Mouse (Mus musculus): Measurements from ENCODE around the gene Lce3f.

The Lce3f gene
- long read RNA-seq, experiment 1, result 0 reads
- long read RNA-seq, experiment 2, result 0 reads

DNA sequence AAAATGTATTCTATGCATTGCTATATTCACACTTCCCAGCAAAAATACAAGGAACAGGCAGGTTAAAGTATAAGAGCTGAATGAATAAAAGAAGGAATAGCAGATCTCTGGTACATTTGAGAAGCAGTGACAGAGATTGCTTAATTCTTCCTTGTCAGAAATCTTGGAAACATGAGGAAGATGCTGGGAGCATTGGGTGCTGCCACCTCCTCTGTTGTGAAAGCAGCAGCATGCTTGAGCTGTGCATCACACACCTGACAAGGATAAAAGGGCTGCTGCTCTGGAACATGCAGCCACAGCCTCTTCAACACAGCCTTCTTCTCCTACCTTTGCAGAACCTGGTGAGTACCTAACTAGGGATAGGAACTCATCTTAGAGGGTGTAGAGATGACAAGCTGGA is at the start of gene Lce3f:
Gene Lce3f (plus strand): TSS at position 301 of the 400 bp plus-strand sequence.
- intact Hi-C loops (cut with DNase I), result no loop called here

GRCm38 (mm10) chr3:92944186-92944585 is 47.8 kb upstream of the Lce3f start, which contains the start of gene Lce3c:
Gene Lce3c, plus strand, starts transcription at chr3:92944486.
- intact Hi-C loops (cut with DNase I), result no loop called here

DNA sequence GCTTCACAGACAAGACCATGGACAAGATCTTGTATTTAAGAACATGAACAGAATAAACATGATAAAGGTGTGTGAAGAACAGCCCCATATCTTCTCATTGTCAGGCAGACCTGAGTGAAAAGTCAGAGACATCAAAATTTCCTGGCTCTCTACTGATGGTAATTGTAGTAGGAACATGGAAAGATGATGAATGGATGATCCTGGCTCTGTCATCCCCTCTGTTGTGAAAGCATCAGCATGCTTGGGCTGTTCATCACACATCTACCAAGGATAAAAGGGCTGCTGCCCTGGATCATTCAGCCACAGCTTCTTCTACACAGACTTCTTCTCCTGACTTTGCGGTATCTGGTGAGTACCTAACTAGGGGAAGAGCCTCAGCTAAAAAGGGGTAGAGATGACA is 34.9 kb upstream of the Lce3f start, which contains the start of gene Lce3d:
Gene Lce3d (plus strand): TSS at position 301 of the 400 bp plus-strand sequence.
- intact Hi-C loops (cut with DNase I), result no loop called here

DNA sequence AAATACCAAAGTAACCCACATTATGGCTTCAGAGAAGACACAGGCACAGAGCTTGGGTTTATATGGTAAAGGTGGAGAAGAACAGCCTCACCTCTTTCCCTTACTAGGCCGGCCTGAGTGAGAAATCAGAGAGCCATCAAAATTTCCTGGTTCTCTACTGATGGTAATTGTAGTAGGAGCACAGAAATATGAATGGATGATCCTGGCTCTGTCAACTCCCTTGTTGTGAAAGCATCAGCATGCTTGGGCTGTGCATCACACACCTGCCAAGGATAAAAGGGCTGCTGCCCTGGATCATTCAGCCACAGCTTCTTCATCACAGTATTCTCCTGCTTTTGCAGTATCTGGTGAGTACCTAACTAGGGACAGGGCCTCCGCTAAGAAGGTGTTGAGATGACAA is 25.3 kb upstream of the Lce3f start, which contains the start of gene Lce3e:
Gene Lce3e (plus strand): TSS at position 301 of the 400 bp plus-strand sequence.
- intact Hi-C loops (cut with DNase I), result no loop called here

- intact Hi-C loops (cut with DNase I), result no loop called here
Measured at GRCm38 (mm10) chr3:92978484-92978883, 13.5 kb upstream of the Lce3f start.

DNA sequence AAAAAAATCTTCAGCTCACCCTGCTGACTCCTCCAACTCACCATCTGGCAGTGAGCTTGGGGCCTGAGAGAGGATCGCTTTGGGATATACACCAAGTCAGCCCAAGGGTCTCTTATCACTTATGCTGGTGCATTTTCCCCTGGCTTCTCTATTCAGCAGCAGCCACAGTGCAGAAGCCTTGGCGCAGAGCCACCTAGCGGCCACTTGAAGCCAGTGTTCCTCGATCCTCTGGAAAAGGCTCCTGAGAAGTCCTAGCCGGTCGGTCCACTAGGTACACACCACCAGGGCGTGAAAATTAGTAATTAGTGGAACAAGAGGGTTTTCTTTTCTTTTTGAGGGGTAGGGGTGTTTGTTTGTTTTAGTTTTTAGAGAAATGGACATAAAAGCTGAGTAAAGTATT is 6.7 kb downstream of the Lce3f start:
- intact Hi-C loops (cut with DNase I), result no loop called here

DNA sequence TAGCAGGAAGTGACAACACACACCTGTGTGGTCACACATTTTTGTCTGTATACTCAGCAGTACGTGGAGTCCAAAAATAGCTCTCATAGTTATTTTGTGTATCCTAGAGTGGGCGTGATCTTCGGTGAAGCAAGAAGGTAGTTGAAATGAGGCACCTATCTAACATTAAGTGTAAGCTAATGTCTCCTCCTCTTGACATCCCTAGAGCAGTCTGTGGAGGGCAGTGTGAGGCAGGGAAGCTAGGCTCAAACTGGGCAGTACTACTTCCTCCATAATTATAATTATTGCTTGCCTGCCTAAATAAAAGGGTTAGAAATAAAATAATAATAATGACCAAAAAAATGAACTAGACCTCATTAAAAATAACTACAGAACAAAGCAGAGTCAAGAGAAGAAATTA is 8.6 kb downstream of the Lce3f start:
- intact Hi-C loops (cut with DNase I), result no loop called here

DNA sequence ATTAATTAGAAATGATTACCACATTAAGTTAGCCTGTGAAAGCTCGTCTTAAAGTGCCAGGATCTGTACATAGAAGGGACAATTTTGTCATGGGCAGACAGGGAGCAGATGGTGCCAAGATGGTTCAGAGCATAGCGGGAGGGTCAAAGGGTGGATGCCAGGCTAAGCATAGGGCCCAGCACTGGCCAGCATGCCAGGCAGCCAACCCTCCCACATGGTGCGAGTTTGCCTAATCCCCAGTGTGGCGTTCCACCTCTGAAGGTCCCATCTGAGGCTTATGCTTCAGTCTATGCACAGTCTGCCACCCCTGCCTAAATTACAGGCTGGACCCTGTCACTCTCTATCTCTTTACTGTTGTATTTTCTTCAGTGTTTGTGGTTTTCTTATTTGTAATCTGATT is 10.8 kb downstream of the Lce3f start:
- intact Hi-C loops (cut with DNase I), result no loop called here

GRCm38 (mm10) chr3:93014378-93014801 is 22.4 kb downstream of the Lce3f start:
- intact Hi-C loops (cut with DNase I), result no loop called here

- intact Hi-C loops (cut with DNase I), result no loop called here
Measured at GRCm38 (mm10) chr3:93014871-93015270, 22.8 kb downstream of the Lce3f start.

DNA sequence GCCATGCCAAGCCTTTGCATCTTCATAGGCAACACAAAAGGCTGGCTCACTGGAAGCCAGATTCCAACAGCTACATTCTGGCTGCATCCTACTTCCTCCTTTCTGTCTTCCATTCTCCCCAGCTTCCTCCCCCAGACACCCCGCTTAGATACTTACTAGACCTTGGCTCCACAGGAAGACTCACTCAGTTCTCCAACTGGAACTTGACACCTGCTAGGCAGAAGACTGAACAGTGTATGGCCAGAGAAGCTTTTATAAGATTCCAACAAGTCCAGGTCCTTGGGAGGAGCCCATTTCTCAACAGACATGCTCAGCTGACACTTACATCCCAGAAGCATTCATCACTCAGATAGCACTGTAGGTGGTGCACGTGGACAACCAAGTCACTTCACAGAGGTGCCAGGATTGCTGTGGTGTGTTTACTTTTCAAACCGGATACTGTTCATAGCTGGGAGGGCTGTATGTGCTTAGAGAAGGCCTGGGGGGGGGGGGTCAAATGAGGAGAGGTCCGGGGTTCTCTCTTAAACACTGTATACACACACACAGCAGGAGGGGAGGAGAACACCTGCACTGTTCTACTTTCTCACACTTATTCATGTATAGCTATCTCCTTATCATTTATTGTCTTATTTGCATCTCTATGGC is 23.6 kb downstream of the Lce3f start, which contains the start of gene Crct1:
Gene Crct1 (minus strand): TSS at position 228 of the 645 bp plus-strand sequence.
- intact Hi-C loops (cut with DNase I), result no loop called here

DNA sequence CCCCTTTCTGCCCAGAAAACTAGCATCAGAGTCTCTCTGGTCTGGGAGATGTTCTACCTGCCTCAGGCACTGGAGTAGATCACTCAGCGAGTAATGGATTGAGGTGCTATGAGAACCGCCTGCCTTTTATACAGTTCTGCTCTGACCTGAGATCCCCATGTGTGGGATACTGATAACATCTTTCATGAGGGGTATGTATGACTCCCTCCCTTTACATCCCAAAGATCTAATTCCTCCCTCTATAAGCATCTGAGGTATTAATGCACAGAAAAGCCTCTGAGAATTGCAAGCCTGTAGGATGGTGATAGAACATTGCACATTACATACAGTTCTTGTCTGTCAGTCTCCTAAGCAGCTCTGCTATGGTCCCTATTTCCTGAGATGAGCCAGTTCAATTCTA is 26.9 kb downstream of the Lce3f start, which contains the start of gene Lce1m:
Gene Lce1m (minus strand): TSS at position 101 of the 400 bp plus-strand sequence.
- intact Hi-C loops (cut with DNase I), result no loop called here

DNA sequence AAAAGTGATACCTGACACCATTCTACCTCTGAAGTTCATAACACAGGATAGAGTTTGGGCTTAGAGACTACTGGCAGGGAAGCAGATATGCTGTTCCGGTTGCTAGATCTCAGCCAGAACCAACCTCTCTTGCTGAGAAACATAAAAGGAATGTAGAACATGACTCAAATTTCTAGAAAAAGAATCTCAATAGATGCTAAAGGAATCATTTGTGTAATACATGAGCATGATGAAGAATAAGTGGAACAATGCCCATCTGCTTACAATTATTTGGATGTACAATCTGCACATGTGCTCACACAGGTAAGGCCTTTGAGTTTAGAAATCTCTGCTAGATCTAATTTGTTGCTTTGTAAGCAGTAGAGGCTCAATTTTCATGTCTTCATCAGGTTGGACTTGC is 29.1 kb downstream of the Lce3f start:
- intact Hi-C loops (cut with DNase I), result loop anchor here (10.0 kb wide), 1 partner anchor 116 kb away; no protein-coding TSS in a partner anchor

- intact Hi-C loops (cut with DNase I), result loop anchor here (10.0 kb wide), 1 partner anchor 119 kb away; no protein-coding TSS in a partner anchor
Measured at GRCm38 (mm10) chr3:93023411-93024184, 31.6 kb downstream of the Lce3f start.

GRCm38 (mm10) chr3:93025486-93025885 is 33.5 kb downstream of the Lce3f start:
- intact Hi-C loops (cut with DNase I), result loop anchor here (10.0 kb wide), 1 partner anchor 121 kb away; no protein-coding TSS in a partner anchor

GRCm38 (mm10) chr3:93031450-93031849 is 39.4 kb downstream of the Lce3f start:
- intact Hi-C loops (cut with DNase I), result no loop called here
